Mouse (Mus musculus): Measurements from ENCODE around the gene Atp5g2. TPM values are rescaled to one million over a fixed set of nuclear protein-coding genes. Genes with fewer than 3 reads are reported as not detected.

Gene Atp5g2
- polyA plus RNA-seq, 1 experiment: 1.2 TPM

DNA sequence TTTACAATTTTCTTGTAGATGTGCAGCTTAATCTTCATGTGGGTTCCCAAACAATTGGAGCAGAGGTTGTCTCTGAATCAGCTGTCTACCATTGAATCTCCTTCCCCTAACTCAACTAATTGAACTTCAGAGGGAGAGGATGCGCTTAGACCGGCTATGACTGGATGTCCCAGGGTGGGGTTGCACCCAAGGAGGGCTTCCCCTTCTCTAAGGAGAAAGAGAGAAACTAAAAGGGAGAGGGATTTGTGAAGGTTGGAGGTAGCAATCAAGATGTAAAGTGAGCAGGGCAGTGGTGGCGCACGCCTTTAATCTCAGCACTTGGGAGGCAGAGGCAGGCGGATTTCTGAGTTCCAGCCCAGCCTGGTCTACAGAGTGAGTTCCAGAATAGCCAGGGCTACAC is 52.7 kb downstream of the Atp5g2 start:
- TF ChIP-seq TAL1 (IDR thresholded peaks at IDR 0.05; ENCODE audit: low read length) (no peak), GATA1 (IDR thresholded peaks at IDR 0.05; ENCODE audit: low read length) (no peak)
- Histone ChIP-seq H3K27me3 (ENCODE audit: control insufficient read depth) (no peaks in the 10 kb centered on the region), H3K36me3 (ENCODE audit: control insufficient read depth) (peaks cover 12% of the 10 kb centered on the region), H3K4me1 (ENCODE audit: control insufficient read depth) (peaks cover 27% of the 10 kb centered on the region), H3K9me3 (ENCODE audit: control insufficient read depth, low read length) (no peaks in the 10 kb centered on the region), H3K4me3 (replicated peaks) (no peak overlapping the region)

DNA sequence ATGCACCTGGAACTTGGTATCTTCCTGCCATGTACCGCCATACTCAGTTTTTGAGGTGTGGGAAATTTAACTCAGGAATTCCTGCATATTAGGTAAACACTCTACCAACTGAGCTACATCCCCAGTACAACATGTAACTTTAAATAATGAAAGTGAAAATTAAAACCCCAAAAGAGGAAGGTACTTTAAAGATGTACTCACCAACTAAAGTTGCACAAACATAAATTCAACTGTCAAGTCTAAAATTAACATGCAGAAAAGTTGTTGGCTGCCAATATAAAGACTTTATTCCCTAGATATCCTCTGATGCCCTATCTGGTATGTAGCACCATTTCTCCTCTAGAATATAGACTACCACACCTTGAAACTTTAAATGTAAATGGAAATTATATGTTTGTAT is 54.5 kb downstream of the Atp5g2 start:
- Histone ChIP-seq H3K36me3 (ENCODE audit: control insufficient read depth) (peaks cover 15% of the 10 kb centered on the region), H3K4me3 (replicated peaks) (no peak overlapping the region), H3K4me1 (ENCODE audit: control insufficient read depth) (peaks cover 19% of the 10 kb centered on the region), H3K27me3 (ENCODE audit: control insufficient read depth) (no peaks in the 10 kb centered on the region), H3K9me3 (ENCODE audit: control insufficient read depth, low read length) (no peaks in the 10 kb centered on the region)
- no peak for TF ChIP-seq TAL1 (IDR thresholded peaks at IDR 0.05; ENCODE audit: low read length)
- TF ChIP-seq GATA1 (IDR thresholded peaks at IDR 0.05; ENCODE audit: low read length): no peak

- TF ChIP-seq TAL1 (IDR thresholded peaks at IDR 0.05; ENCODE audit: low read length): no peak
- no peak for TF ChIP-seq GATA1 (IDR thresholded peaks at IDR 0.05; ENCODE audit: low read length)
- Histone ChIP-seq H3K27me3 (ENCODE audit: control insufficient read depth) (no peaks in the 10 kb centered on the region), H3K9me3 (ENCODE audit: control insufficient read depth, low read length) (no peaks in the 10 kb centered on the region), H3K4me3 (replicated peaks) (no peak overlapping the region), H3K4me1 (ENCODE audit: control insufficient read depth) (peaks cover 16% of the 10 kb centered on the region), H3K36me3 (ENCODE audit: control insufficient read depth) (peaks cover 17% of the 10 kb centered on the region)
Observed at GRCm38 (mm10) chr15:102616174-102616573, 56.0 kb downstream of the Atp5g2 start.

DNA sequence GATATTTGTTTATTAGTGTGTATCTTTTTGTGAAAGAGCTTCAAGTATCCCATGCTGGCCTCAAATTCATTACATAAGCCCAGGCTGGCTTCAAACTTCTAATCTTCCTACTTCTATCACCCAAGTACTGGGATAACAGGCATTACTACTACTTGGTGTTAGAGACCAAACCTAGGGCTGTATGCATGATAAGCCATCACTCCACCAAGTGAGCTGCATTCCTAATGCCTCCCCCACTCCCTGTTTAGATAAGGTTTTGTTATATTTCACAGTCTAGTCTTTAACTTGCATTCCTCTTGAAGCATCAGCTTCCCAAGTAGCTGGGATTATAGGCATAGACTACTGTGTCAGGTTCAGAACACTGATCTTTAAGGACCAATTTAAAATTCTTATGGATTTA is 57.9 kb downstream of the Atp5g2 start:
- H3K36me3 ChIP-seq (ENCODE audit: control insufficient read depth): peaks cover 9% of the 10 kb centered on the region
- TF ChIP-seq TAL1 (IDR thresholded peaks at IDR 0.05; ENCODE audit: low read length): no peak
- H3K27me3 ChIP-seq (ENCODE audit: control insufficient read depth): no peaks in the 10 kb centered on the region
- peaks cover 16% of the 10 kb centered on the region for H3K4me1 ChIP-seq (ENCODE audit: control insufficient read depth)
- no peak overlapping the region for H3K4me3 ChIP-seq (replicated peaks)
- no peaks in the 10 kb centered on the region for H3K9me3 ChIP-seq (ENCODE audit: control insufficient read depth, low read length)

GRCm38 (mm10) chr15:102612966-102613365 is 59.2 kb downstream of the Atp5g2 start:
- no peak for TF ChIP-seq GATA1 (IDR thresholded peaks at IDR 0.05; ENCODE audit: low read length)
- TF ChIP-seq TAL1 (IDR thresholded peaks at IDR 0.05; ENCODE audit: low read length): no peak
- Histone ChIP-seq H3K4me1 (ENCODE audit: control insufficient read depth) (peaks cover 16% of the 10 kb centered on the region), H3K36me3 (ENCODE audit: control insufficient read depth) (peaks cover 7% of the 10 kb centered on the region), H3K27me3 (ENCODE audit: control insufficient read depth) (no peaks in the 10 kb centered on the region), H3K4me3 (replicated peaks) (no peak overlapping the region), H3K9me3 (ENCODE audit: control insufficient read depth, low read length) (no peaks in the 10 kb centered on the region)

Other genes with a start within 250 kb of the Atp5g2 start
- gene Amhr2, start 227.0 kb downstream of the Atp5g2 start, polyA plus RNA-seq (2012): 0.03 and 0.08 TPM in 2 replicates
- gene Prr13, start 213.3 kb downstream of the Atp5g2 start, polyA plus RNA-seq (2012): 28.4 and 73.8 TPM in 2 replicates
- gene Pcbp2, start 201.8 kb downstream of the Atp5g2 start, polyA plus RNA-seq (2012): 31.3 and 62.4 TPM in 2 replicates
- gene Gm10337, start 168.6 kb downstream of the Atp5g2 start, polyA plus RNA-seq (2012): not detected in 2 replicates
- 0.01 TPM in 2 replicates for gene Map3k12, start 155.3 kb downstream of the Atp5g2 start, polyA plus RNA-seq (2012)
- 11.9 and 12.1 TPM in 2 replicates for gene Tarbp2, start 154.2 kb downstream of the Atp5g2 start, polyA plus RNA-seq (2012)
- gene Npff, start 147.4 kb downstream of the Atp5g2 start, polyA plus RNA-seq (2012): 0.16 and 0.17 TPM in 2 replicates
- 0.09 TPM in 1 of 2 replicates, not detected in the other for gene Gm28047, start 47.3 kb downstream of the Atp5g2 start, polyA plus RNA-seq (2012)
- 0.72 and 1.1 TPM in 2 replicates for gene Atf7, start 46.9 kb downstream of the Atp5g2 start, polyA plus RNA-seq (2012)
- 9.1 and 9.5 TPM in 2 replicates for gene Calcoco1, start 49.8 kb upstream of the Atp5g2 start, polyA plus RNA-seq (2012)
- not detected in 2 replicates for gene Hoxc13, start 248.8 kb upstream of the Atp5g2 start, polyA plus RNA-seq (2012)